Mouse (Mus musculus) thymus, postnatal 0 days (tissue): ENCODE results near the gene Polr2c. TPM values are rescaled to one million over a fixed set of nuclear protein-coding genes. Genes with fewer than 3 reads are reported as not detected.

Source experiments
- DNase-seq: peaks from one replicate; pipeline ENCODE4 v3.0.0-alpha.2; 2015; ENCODE audit warnings: low spot score
- polyA plus RNA-seq: library from polyadenylated mRNA; unstranded; fragments of >200 nt; fragmentation: Nextera tagmentation; extraction: Ambion mirVana; gene quantifications from 2 replicates; pipeline ENCODE4 v1.2.1, GENCODE M21; 2015

Polr2c gene
- polyA plus RNA-seq, 1 experiment from 2014 or later, result 139 TPM

GRCm38 (mm10) chr8:94876197-94876730 lies 19.0 kb downstream of the Polr2c start, which contains the start of gene Dok4:
Dok4 (minus strand) TSS chr8:94876330.
- peak; percentile 75 for DNase-seq

- no peak for DNase-seq
Observed at GRCm38 (mm10) chr8:94876820-94877219, 19.6 kb downstream of the Polr2c start.

GRCm38 (mm10) chr8:94880742-94881141 lies 23.5 kb downstream of the Polr2c start:
- DNase-seq, result no peak

GRCm38 (mm10) chr8:94888383-94889036 lies 31.3 kb downstream of the Polr2c start:
- DNase-seq, result no peak

- DNase-seq, result no peak
Observed at GRCm38 (mm10) chr8:94892917-94893316, 35.7 kb downstream of the Polr2c start.

GRCm38 (mm10) chr8:94899262-94899661 lies 42.0 kb downstream of the Polr2c start:
- no peak for DNase-seq

- no peak for DNase-seq
Observed at GRCm38 (mm10) chr8:94900617-94901016, 43.4 kb downstream of the Polr2c start.

- DNase-seq, result no peak
Observed at GRCm38 (mm10) chr8:94901031-94901430, 43.8 kb downstream of the Polr2c start.

GRCm38 (mm10) chr8:94903709-94904108 lies 46.5 kb downstream of the Polr2c start:
- DNase-seq, result no peak

- DNase-seq, result no peak
Observed at GRCm38 (mm10) chr8:94904450-94905175, 47.4 kb downstream of the Polr2c start.

GRCm38 (mm10) chr8:94907591-94908300 lies 50.5 kb downstream of the Polr2c start:
- DNase-seq, result no peak

GRCm38 (mm10) chr8:94908847-94909246 lies 51.6 kb downstream of the Polr2c start:
- DNase-seq, result peak; percentile 72

GRCm38 (mm10) chr8:94913061-94913660 lies 55.9 kb downstream of the Polr2c start:
- DNase-seq, result no peak

- no peak for DNase-seq
Observed at GRCm38 (mm10) chr8:94914256-94914655, 57.0 kb downstream of the Polr2c start.

- no peak for DNase-seq
Observed at GRCm38 (mm10) chr8:94914701-94915101, 57.5 kb downstream of the Polr2c start.

- no peak for DNase-seq
Observed at GRCm38 (mm10) chr8:94916311-94916959, 59.2 kb downstream of the Polr2c start.

- DNase-seq, result no peak
Observed at GRCm38 (mm10) chr8:94916960-94917324, 59.7 kb downstream of the Polr2c start.

GRCm38 (mm10) chr8:94917352-94917751 lies 60.1 kb downstream of the Polr2c start:
- DNase-seq, result peak; percentile 87

- no peak for DNase-seq
Observed at GRCm38 (mm10) chr8:94917851-94918495, 60.7 kb downstream of the Polr2c start, which contains the start of gene Ccdc102a. Ccdc102a (minus strand) TSS chr8:94918098.

GRCm38 (mm10) chr8:94919256-94919655 lies 62.0 kb downstream of the Polr2c start:
- DNase-seq, result peak; percentile 73
